Mouse (Mus musculus) splenic B cell, adult 2 months (primary cell): ENCODE results near the gene Ggt1.

ENCODE experiments used
- DNase-seq: peaks from one replicate; pipeline ENCODE4 v3.0.0-alpha.2; 2011; ENCODE audit warnings: low read depth, low spot score
- H3K27me3 ChIP-seq: 2 replicates; pipeline ENCODE4 v1.6.1; 2012; ENCODE audit warnings: mild to moderate bottlenecking, low read length, moderate library complexity, mixed read lengths; ENCODE audit not compliant: control insufficient read depth, poor library complexity, insufficient read depth, severe bottlenecking
- H3K36me3 ChIP-seq: 2 replicates; pipeline ENCODE4 v1.6.1; 2012; ENCODE audit warnings: mild to moderate bottlenecking, low read length, moderate library complexity, mixed read lengths; ENCODE audit not compliant: control insufficient read depth, poor library complexity, insufficient read depth, severe bottlenecking

Ggt1 gene

DNA sequence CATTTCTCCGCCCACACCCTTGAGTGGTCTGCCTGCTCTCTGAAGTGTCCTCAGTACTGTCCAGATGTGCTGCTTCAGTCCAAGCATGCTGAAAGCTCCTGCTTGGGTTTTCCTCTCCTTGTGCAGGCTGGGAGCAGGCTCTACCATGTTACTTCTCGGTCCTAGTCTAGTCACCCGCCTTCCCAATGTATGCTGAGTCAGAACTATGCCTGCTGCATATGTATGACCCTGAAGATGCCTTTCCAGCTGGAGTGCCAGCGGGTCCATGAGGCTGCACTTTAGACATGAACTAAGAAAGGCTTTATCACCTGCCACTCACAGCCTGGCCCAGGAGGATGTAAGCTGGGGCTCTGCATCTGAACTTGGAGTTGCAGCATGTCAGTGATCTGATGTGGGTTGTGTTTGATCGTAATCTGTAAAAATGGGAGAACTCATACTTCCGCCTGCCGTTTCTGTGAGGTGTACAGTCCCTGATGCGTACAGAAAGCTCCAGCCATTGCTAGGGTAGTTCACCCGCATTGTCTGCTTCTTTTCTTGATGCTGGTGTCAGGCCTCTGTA, 29.8 kb upstream of the Ggt1 start:
- Histone ChIP-seq H3K36me3 (peaks cover 7% of the 10 kb centered on the region), H3K27me3 (no peaks in the 10 kb centered on the region)
- DNase-seq = no peak

DNA sequence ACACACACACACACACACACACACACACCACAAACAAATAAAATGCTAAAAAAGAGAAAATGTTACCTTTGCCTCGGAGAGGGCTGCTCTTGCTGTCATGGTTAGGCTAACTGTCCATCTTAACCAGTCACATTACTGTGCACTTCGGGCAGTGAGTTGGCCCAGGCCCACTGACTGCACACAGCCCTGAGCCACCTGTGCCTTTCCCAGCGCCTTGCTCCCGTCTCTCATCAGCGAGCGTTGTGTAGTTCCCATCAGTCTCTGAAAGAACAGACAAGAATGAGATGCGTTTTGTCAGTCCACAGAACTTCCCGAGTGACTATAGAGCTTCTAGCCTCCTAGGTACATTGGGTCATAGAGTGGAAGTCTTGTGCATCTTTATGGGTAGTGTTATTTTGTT, 27.2 kb upstream of the Ggt1 start:
- no peak for DNase-seq
- Histone ChIP-seq H3K36me3 (peaks cover 5% of the 10 kb centered on the region), H3K27me3 (no peaks in the 10 kb centered on the region)

DNA sequence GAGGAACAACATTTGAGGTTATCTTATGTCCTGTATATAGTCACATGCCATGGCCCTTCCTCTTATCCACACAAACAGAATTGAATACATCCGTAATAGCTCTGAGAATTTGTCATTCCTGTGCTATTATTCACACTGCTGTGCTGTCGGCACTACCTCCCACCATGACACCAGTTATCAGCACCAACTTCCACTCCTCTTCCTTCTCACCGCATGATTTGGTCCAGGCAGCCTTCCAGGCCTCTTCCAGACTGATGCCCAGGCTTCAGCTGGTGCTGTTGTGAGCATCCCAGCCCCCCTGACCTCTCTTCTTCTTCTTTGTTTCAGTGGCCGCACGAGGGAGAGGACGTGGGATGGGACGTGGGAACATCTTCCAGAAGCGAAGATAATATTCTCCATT, 26.5 kb upstream of the Ggt1 start:
- H3K36me3 ChIP-seq = peaks cover 5% of the 10 kb centered on the region
- no peak for DNase-seq
- H3K27me3 ChIP-seq = no peaks in the 10 kb centered on the region

DNA sequence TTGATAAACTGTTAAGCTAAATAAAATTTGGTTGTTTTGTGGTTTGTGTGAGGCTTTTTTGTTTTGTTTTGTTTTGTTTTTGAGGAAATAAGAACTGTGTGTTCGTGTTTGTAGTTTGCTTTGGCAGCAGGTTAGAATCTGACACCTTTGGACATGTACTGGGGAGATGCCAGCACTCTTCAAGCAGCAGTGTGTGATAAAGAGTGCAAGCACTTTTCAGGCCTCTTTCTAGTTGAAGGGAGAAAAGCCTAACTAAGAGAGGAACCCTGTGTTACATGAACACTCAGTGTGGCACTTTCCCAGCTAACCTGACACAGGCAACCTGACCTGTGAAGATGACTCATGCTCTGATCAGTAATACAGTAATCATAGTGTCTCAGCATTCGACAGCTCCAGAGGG, 26.0 kb upstream of the Ggt1 start:
- peaks cover 5% of the 10 kb centered on the region for H3K36me3 ChIP-seq
- DNase-seq = no peak
- no peaks in the 10 kb centered on the region for H3K27me3 ChIP-seq

DNA sequence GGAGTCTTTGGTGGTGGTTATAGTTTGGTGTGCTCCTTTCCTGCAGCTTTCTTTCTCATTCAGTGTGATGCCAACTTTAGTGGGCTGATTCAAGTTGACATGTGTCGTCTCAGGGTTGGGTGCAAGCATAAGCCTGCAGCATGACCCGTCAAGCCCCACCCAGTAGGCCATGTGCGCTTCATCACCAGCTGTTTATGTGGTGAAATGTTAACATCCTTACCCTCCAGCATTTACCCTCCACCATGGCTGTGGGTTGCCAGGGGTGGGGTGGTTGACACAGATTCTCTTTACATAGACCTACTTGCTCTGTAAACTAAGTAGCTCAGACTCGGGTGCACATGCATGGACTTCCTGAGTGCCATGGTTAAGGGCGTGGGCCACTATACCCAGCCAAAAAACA, 25.3 kb upstream of the Ggt1 start:
- Histone ChIP-seq H3K36me3 (peaks cover 5% of the 10 kb centered on the region), H3K27me3 (no peaks in the 10 kb centered on the region)
- DNase-seq = no peak

DNA sequence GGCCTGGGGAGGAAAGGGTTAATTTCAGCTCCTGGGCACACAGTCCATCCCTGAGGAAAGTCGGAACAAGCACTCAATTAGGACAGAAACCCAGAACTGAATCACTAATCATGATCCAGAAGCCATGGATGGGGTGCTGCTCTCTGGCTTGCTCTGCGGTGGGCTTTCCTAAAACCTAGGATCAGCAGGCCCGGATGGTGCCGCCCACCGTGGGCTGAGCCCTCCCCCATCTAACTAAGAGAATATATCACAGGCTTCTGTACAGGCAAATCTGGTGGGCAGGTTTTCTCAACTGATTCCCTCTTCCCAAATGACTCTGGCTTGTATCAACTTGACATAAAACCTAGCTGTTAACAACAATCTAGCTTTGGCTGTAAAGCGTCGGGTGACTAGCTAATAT, 13.5 kb upstream of the Ggt1 start:
- H3K36me3 ChIP-seq = no peaks in the 10 kb centered on the region
- H3K27me3 ChIP-seq = no peaks in the 10 kb centered on the region
- DNase-seq = no peak

DNA sequence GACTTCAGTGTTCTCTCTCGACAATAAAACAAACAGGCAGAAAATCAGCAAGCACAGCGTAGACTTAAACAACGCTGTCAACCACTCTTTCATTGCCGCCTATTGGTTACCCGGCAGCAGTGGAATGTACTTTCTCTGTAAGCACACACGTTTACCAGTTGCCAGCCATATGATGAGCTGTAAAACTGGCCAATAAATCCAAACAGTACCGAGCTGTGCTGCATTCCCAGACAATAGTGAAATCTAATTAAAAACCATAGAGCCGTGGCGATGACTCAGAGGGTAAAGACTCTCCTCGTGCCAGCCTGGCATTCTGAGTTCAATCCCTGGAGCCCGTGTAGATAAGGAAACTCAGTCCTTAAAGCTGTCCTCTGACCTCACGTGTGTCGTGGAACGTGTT, 12.9 kb upstream of the Ggt1 start:
- no peak for DNase-seq
- no peaks in the 10 kb centered on the region for H3K27me3 ChIP-seq
- H3K36me3 ChIP-seq = no peaks in the 10 kb centered on the region

DNA sequence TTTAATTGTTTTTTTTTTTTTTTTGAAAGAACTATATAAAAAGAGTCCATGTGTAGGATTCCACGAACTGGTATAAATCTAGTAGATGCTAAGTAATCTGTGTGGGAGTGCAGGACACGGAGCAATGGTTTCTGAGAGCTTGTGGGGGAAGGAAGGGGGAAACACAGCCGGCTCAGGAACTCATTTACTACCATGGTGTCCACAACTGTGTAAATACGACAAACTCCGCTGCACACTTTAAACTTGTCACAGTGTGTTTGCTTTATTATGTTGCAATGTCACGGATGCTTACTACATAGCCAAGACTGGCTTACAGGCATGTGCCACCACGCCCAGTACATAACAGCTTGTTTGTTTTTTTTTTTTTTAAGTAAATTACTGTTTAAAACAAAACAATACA, 11.5 kb upstream of the Ggt1 start:
- DNase-seq = no peak
- Histone ChIP-seq H3K36me3 (no peaks in the 10 kb centered on the region), H3K27me3 (no peaks in the 10 kb centered on the region)

DNA sequence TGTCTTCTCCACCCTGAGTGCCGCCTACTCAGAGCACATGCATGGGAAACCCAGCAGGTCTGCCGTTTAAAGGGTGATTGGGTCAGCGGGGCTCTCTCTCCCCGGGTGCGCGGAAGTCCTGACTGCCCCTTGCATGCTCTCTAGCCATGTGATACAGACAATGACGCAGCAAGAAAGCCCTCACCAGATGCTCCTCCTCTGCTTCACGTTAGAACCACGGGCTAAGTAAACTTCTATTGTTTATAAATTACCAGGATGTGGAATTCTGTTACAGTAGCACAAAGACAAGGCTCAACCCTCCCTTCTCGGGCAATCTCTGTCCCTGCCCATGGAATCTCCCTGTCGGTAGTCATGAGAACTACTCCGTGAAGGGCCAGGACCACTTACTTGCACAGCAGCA, 10.2 kb upstream of the Ggt1 start:
- no peak for DNase-seq
- Histone ChIP-seq H3K36me3 (no peaks in the 10 kb centered on the region), H3K27me3 (no peaks in the 10 kb centered on the region)

DNA sequence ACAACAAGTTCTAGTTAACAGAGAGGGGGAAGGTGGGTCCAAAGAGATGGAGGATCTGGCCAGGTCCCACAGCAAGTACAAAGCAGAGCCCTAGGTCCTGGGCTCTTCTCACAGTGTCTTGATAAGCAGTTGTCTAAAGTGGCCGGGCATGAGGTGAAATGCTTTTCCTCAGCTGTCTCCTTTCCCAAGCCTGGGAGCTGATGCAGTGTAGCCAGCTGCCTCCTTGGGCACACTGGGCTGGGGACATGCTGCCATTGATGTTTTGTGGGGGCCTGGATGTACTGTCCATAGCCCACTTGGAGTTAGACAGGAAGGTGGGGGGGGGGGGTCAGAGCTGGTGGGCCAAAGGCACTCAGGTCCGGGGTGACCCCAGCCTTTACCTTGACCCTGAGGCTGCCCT, 9.3 kb upstream of the Ggt1 start:
- Histone ChIP-seq H3K27me3 (no peaks in the 10 kb centered on the region), H3K36me3 (no peaks in the 10 kb centered on the region)
- no peak for DNase-seq

DNA sequence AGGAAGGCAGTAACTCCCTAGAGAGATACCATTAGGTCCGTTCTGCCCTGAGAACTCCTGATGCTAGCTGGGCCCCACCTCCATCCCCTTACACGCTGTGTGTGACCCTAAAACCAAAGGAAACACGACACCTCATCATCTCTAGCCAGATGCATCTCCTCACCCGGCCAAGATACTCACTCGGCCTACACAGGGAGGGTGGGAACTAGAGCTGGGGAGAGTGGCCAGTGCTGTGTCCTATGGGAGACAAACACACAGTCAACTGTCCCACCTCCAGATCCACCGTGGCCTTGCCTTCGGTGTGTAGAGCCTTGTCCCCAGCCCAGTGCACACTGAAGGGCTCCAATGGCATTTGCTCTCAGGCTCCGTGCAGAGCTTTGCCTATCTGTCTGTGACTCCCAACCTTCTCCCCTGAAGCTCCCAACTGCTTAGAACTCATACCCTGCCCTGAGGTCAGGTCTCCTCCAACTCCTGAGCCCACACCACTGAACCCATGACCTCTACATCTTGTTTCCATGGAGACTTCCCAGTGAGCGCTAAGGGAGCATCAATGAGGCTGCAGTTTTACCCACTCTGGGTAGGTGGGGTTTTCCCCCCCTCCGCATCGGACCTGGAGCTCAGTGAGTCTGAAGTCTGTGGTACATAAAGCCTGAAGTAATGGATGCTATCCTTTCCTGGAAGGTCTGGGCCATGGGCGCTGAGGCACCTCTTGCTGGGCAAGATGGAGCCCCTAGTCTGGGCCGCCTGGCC, 8.5 kb upstream of the Ggt1 start:
- Histone ChIP-seq H3K36me3 (no peaks in the 10 kb centered on the region), H3K27me3 (no peaks in the 10 kb centered on the region)
- no peak for DNase-seq

DNA sequence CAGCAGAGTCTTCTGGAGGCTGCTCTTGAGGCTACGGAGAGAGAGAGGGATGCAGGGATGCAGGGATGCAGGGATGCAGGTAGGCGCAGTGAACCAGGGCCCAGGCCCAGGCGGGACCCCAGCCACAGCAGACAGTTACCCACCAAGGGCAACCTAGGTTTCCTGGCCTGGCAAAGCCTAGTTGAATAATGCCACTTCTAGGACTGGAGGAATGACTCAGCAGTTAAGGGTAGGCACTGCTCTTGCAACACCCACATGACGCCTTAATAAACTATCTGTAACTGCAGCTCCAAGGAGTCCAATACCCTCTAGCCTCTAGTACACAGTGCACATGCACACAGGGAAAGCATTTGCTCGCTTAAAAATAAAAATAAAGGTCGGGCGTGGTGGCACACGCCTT, 7.3 kb upstream of the Ggt1 start:
- no peaks in the 10 kb centered on the region for H3K36me3 ChIP-seq
- no peak for DNase-seq
- H3K27me3 ChIP-seq = no peaks in the 10 kb centered on the region

DNA sequence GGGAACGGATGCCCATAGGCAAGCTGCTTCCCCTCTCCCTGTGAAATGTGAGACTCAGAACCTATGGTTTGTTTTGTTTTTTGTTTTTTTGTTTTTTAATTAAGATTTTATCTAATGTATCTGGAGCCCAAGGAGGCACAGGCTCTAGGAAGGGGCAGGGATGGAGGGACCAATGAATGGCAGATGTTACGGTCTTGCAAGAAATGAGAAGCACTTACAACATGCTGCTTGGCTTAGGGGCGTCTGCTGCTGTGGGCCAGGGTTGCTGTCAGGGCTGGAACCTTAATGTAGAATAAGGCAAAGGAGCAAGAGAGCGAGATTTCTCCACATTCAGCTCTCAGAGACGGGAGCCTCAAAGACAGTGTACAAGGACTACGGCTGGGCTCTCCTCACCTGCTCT, 5.8 kb upstream of the Ggt1 start:
- no peak for DNase-seq
- Histone ChIP-seq H3K36me3 (no peaks in the 10 kb centered on the region), H3K27me3 (no peaks in the 10 kb centered on the region)

DNA sequence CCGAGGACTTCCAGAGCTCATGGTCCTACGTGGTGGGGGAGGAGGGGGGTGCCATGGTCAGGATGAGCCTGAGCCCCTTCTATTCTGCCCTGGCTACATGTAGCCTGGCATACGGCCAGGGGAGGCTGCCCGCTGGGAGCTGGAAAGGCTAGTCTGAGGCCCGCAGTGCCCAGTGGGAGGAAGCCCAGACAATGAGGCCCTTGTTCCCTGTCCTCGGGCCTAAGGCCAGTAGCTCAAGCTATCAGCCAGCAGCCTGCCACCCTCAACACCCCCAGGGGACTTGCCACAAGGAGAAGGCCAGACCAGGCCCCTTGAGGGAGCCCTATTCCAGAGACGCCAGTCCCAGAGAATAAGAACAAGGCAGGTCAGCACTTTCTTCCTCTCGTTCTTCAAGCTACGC, 5.4 kb upstream of the Ggt1 start:
- Histone ChIP-seq H3K27me3 (0 out of 2 replicates have a peak, but pooled peaks cover 3% of the 10 kb centered on the region), H3K36me3 (no peaks in the 10 kb centered on the region)
- no peak for DNase-seq

DNA sequence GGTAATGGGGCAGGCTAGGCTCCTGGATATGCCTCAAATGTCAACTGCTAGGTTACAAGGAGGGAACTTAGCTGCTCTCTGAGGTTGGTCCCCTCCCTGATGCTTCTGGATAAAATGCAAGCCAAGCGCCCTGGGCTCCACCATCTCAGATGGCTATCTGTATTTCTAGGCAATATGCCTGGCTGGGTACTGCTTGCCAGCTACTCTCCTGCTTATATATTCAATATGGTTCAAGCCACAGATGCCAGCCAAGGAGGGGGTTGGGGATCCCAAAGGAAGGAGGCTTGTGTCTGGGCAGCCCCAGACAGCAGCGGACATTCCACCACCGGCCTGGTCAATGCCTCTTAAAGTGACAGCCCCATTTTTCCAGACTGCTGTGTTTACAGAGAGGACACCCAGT, 2.9 kb upstream of the Ggt1 start:
- no peaks in the 10 kb centered on the region for H3K36me3 ChIP-seq
- H3K27me3 ChIP-seq = 0 out of 2 replicates have a peak, but pooled peaks cover 3% of the 10 kb centered on the region
- DNase-seq = no peak
